Mouse (Mus musculus): Measurements from ENCODE around the gene Rptor.

Rptor gene

GRCm38 (mm10) chr11:119732362-119732761, 129.7 kb downstream of the Rptor start:
- intact Hi-C loops (cut with DNase I): no loop called here

- intact Hi-C loops (cut with DNase I): no loop called here
Measured at GRCm38 (mm10) chr11:119732961-119733656, 130.4 kb downstream of the Rptor start.

- intact Hi-C loops (cut with DNase I): no loop called here
Measured at GRCm38 (mm10) chr11:119733657-119733990, 130.9 kb downstream of the Rptor start.

GRCm38 (mm10) chr11:119735152-119735551, 132.4 kb downstream of the Rptor start:
- intact Hi-C loops (cut with DNase I): no loop called here

- intact Hi-C loops (cut with DNase I): no loop called here
Measured at GRCm38 (mm10) chr11:119738990-119739846, 136.5 kb downstream of the Rptor start.

GRCm38 (mm10) chr11:119741401-119741800, 138.7 kb downstream of the Rptor start:
- intact Hi-C loops (cut with DNase I): no loop called here

- intact Hi-C loops (cut with DNase I): no loop called here
Measured at GRCm38 (mm10) chr11:119744436-119744835, 141.7 kb downstream of the Rptor start.

GRCm38 (mm10) chr11:119745333-119745732, 142.6 kb downstream of the Rptor start:
- intact Hi-C loops (cut with DNase I): no loop called here

- intact Hi-C loops (cut with DNase I): no loop called here
Measured at GRCm38 (mm10) chr11:119754459-119754858, 151.8 kb downstream of the Rptor start.

GRCm38 (mm10) chr11:119758214-119758613, 155.5 kb downstream of the Rptor start:
- intact Hi-C loops (cut with DNase I): no loop called here

- intact Hi-C loops (cut with DNase I): no loop called here
Measured at GRCm38 (mm10) chr11:119758705-119759327, 156.1 kb downstream of the Rptor start.

- intact Hi-C loops (cut with DNase I): no loop called here
Measured at GRCm38 (mm10) chr11:119762911-119763310, 160.2 kb downstream of the Rptor start.

- intact Hi-C loops (cut with DNase I): no loop called here
Measured at GRCm38 (mm10) chr11:119766023-119766422, 163.3 kb downstream of the Rptor start.

GRCm38 (mm10) chr11:119766782-119767459, 164.2 kb downstream of the Rptor start:
- intact Hi-C loops (cut with DNase I): no loop called here

- intact Hi-C loops (cut with DNase I): no loop called here
Measured at GRCm38 (mm10) chr11:119767525-119767924, 164.8 kb downstream of the Rptor start.

GRCm38 (mm10) chr11:119768511-119768910, 165.8 kb downstream of the Rptor start:
- intact Hi-C loops (cut with DNase I): no loop called here

GRCm38 (mm10) chr11:119769666-119770065, 167.0 kb downstream of the Rptor start:
- intact Hi-C loops (cut with DNase I): no loop called here

GRCm38 (mm10) chr11:119770985-119771384, 168.3 kb downstream of the Rptor start:
- intact Hi-C loops (cut with DNase I): no loop called here

- intact Hi-C loops (cut with DNase I): no loop called here
Measured at GRCm38 (mm10) chr11:119772896-119773295, 170.2 kb downstream of the Rptor start.

- intact Hi-C loops (cut with DNase I): no loop called here
Measured at GRCm38 (mm10) chr11:119775076-119775760, 172.5 kb downstream of the Rptor start.

GRCm38 (mm10) chr11:119777236-119777635, 174.5 kb downstream of the Rptor start:
- intact Hi-C loops (cut with DNase I): no loop called here

All from adrenal gland (tissue).